Mouse (Mus musculus) kidney, adult 2 months (tissue): ENCODE measurements around the gene Slc4a4. TPM values are rescaled to one million over a fixed set of nuclear protein-coding genes. Genes with fewer than 3 reads are reported as not detected.
"Not testable (repeated sequence)": the region's sequence is repeated elsewhere in the genome, so short reads cannot be mapped to it uniquely, and the experiment has no call there.

Experiments
- DNase-seq: peaks from one replicate; pipeline ENCODE4 v3.0.0; 2021
- H3K27ac ChIP-seq: fragments of 200-500 bp; 2 replicates; pipeline ENCODE4 v1.5.1; 2012; ENCODE audit warnings: low read depth, low read length, control low read depth, inconsistent platforms; ENCODE audit not compliant: insufficient read depth
- H3K27me3 ChIP-seq: fragments of 200-500 bp; replicated peaks from 2 replicates; pipeline ENCODE4 v1.6.1; 2012; ENCODE audit warnings: mild to moderate bottlenecking, moderate library complexity, low read length, inconsistent platforms; ENCODE audit not compliant: control insufficient read depth, insufficient read depth
- H3K36me3 ChIP-seq: fragments of 200-500 bp; 2 replicates; pipeline ENCODE4 v1.6.1; 2012; ENCODE audit warnings: mild to moderate bottlenecking, moderate library complexity, low read length, inconsistent platforms; ENCODE audit not compliant: control insufficient read depth, insufficient read depth
- H3K4me1 ChIP-seq: fragments of 200-500 bp; 2 replicates; pipeline ENCODE4 v1.6.1; 2011; ENCODE audit warnings: low read length; ENCODE audit not compliant: control insufficient read depth, insufficient read depth
- H3K4me3 ChIP-seq: fragments of 200-500 bp; 2 replicates; pipeline ENCODE4 v1.5.1; 2011; ENCODE audit warnings: mild to moderate bottlenecking, low read depth, low read length, control low read depth; ENCODE audit not compliant: insufficient read depth
- CTCF ChIP-seq: fragments of 200-500 bp; conservative IDR thresholded peaks from 2 replicates; pipeline ENCODE4 v1.5.1; 2011; ENCODE audit warnings: low read depth, mild to moderate bottlenecking, control low read depth, low read length, moderate library complexity, mixed read lengths; ENCODE audit not compliant: insufficient read depth, insufficient read length
- POLR2A ChIP-seq: fragments of 200-500 bp; IDR thresholded peaks from one replicate; pipeline ENCODE4 v1.6.1; 2011; ENCODE audit warnings: low read depth, low read length, control low read depth
- WGBS: fragments of 180-500 bp; shearing (Covaris S2); methylation state at CpG from one replicate; pipeline ENCODE4 v1.1.7; 2018; 5-methylcytosine and 5-hydroxymethylcytosine counted together
- polyA plus RNA-seq: library from polyadenylated mRNA; depleted of rRNA; stranded (reverse); fragments of >200 nt; gene quantifications from 2 replicates; pipeline ENCODE4 v1.2.3, GENCODE M21; 2012

The Slc4a4 gene
- polyA plus RNA-seq, 1 experiment = 195 TPM

DNA sequence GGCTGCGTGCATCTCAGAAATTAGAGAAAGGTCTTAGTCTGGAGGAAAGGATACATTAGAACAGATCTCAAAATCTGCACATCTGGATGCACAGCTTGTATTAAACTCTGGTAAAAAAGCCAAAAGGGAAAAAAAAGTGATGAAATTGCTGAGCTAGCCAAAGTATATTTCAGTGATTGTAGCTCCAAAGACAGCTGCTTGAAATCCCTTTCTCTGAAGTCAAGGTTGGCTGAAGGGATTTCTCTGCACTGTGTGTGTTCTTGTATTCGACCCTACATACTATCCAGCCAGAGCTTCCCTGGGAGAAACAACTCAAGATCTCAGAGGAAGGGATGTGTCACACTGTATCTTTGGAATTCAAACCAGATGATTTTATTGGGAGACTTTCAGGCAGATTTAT lies 223.2 kb downstream of the Slc4a4 start:
- no peak overlapping the region for H3K4me3 ChIP-seq
- no peak for DNase-seq
- H3K27ac ChIP-seq = no peak overlapping the region
- TF ChIP-seq POLR2A = no peak
- TF ChIP-seq CTCF = no peak
- H3K36me3 ChIP-seq = peaks cover 2% of the 10 kb centered on the region; the same call in 1 of the 2 replicates
- no peaks in the 10 kb centered on the region for H3K27me3 ChIP-seq
- WGBS = 84% methylated on average over 2 of the region's 2 CpGs
- no peaks in the 10 kb centered on the region; the same call in 1 of the 2 replicates for H3K4me1 ChIP-seq

DNA sequence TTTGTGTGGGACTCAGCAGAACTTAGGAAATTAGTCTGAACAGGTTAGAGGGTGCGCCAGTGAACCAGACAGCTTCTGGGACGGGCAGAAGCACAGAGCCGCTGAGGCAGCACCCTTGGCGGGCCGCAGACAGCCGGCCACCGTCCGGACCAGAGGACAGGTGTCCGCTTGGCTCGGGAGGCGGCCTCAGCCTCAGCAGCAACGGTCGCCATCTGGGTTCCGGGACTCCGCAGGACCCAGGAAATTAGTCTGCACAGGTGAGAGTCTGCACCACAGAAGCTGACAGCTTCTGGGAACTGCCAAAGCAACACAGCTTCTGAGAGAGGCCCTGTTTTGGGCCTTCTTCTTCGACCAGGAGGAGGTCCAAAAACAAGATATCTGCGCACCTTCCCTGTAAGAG lies 225.4 kb downstream of the Slc4a4 start:
- not testable (repeated sequence) for H3K4me3 ChIP-seq, DNase-seq, H3K27ac ChIP-seq, H3K27me3 ChIP-seq, H3K4me1 ChIP-seq, H3K36me3 ChIP-seq
- 78% methylated on average over 15 of the region's 17 CpGs for WGBS

DNA sequence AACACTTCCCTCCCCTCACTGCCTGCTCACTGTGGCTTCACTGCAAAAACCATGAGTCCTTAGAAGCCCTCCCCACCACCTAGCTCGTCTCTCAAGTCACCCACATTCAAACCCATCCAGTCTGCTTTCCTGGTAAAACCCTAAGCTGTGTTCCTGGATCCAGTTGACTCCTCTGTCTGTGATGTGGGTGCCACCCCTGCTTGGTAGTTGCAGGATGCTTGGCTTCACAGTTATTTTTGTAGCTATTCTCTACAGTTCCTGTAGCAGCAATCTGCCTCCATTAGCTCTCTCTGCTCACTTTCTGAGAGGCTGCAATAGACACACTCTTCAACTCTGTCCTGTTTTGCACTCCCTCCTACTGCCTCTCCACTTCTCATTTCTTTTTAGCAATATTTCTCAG lies 234.3 kb downstream of the Slc4a4 start:
- Histone ChIP-seq H3K4me3 (no peak overlapping the region), H3K4me1 (peaks cover 20% of the 10 kb centered on the region), H3K36me3 (peaks cover 2% of the 10 kb centered on the region; the same call in 1 of the 2 replicates), H3K27me3 (no peaks in the 10 kb centered on the region; the same call in 1 of the 2 replicates), H3K27ac (0 out of 2 replicates have a peak overlapping the region, but pooled peaks have one; percentile 14)
- WGBS = 53% methylated on average over 1 of the region's 1 CpGs
- TF ChIP-seq CTCF (no peak), POLR2A (no peak)
- no peak for DNase-seq

DNA sequence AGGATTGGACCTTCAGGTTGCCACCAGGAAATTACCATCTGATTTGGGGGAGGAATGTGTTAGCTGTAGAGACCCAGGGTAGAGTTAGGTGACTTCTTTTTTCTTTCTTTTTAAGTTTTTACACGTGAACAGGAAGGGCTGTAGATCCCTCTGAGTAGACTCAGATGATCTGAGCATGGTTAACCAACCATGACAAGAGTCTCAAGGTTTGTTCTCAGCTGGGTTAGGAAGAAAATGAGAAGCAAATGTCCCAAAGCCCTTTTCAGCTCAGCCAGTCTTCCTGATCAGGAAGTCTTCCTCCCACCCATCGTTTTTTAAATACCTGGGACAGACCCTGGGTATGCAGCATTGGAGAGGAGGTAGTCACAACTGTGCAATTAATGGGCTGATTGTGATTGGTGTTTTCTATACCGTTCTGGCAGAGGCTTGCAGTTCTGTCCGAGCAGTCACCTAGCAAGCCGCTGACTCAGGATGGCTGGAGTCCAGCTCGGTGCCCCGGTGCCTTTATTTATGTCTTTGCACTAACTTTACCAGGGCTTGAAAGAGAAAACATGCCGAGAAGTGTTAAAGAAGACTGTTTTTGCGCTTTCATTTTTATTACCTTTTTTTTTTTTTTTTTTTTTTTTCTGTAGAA lies 236.8 kb downstream of the Slc4a4 start:
- H3K27ac ChIP-seq = peak overlapping the region; percentile 84
- TF ChIP-seq POLR2A (no peak), CTCF (no peak)
- H3K36me3 ChIP-seq = peaks cover 4% of the 10 kb centered on the region; the same call in 1 of the 2 replicates
- no peaks in the 10 kb centered on the region; the same call in 1 of the 2 replicates for H3K27me3 ChIP-seq
- H3K4me1 ChIP-seq = peaks cover 20% of the 10 kb centered on the region
- 0 out of 2 replicates have a peak overlapping the region, but pooled peaks have one; percentile 25 for H3K4me3 ChIP-seq
- DNase-seq = peak; percentile 82
- WGBS = 18% methylated on average over 9 of the region's 9 CpGs

DNA sequence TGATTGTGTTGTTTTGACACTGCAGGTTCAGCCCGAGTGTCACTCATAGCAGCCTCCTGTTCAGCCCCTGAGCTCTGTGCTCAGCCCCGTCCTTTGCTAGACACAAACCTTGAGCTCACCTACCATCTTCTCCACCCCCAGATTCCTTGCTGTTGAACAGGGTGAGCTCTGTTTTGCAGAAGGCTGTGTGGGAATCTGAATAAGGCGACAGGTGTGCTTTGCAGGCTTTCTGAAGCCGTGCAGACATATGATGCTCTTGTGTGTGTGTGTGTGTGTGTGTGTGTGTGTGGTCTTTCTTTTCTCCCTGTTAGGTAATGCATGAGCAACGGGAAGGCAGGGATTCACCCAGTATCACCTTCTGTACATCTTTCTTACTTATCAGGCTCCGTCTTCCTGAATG lies 241.6 kb downstream of the Slc4a4 start:
- H3K27me3 ChIP-seq = no peaks in the 10 kb centered on the region
- no peak for TF ChIP-seq CTCF
- TF ChIP-seq POLR2A = no peak
- H3K27ac ChIP-seq = no peak overlapping the region
- WGBS = 78% methylated on average over 6 of the region's 6 CpGs
- no peak for DNase-seq
- H3K4me1 ChIP-seq = peaks cover 4% of the 10 kb centered on the region; the same call in 1 of the 2 replicates
- H3K4me3 ChIP-seq = no peak overlapping the region
- H3K36me3 ChIP-seq = peaks cover 4% of the 10 kb centered on the region; the same call in 1 of the 2 replicates

DNA sequence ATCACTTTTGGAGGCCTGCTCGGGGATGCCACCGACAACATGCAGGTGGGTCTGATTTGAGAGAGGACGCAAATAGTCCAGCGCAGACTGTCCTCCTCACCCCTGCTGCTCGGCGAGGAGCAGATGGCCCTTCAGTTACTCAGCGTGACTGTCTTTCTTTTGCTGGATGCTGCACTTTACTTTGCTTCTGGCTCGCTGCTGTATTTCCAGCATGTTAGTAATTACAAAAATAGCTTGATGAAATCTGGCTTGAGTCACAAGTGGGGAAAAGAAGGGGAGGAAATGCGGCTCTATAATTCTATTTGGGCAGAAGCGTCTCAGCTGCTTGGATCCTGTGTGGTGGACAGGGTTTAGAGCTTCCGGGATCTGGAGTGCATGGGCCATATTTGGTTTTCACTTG lies 249.2 kb downstream of the Slc4a4 start:
- Histone ChIP-seq H3K4me3 (no peak overlapping the region), H3K36me3 (peaks cover 4% of the 10 kb centered on the region), H3K27ac (no peak overlapping the region), H3K27me3 (no peaks in the 10 kb centered on the region), H3K4me1 (no peaks in the 10 kb centered on the region)
- no peak for DNase-seq
- no peak for TF ChIP-seq POLR2A
- TF ChIP-seq CTCF = no peak
- WGBS = 89% methylated on average over 11 of the region's 11 CpGs

DNA sequence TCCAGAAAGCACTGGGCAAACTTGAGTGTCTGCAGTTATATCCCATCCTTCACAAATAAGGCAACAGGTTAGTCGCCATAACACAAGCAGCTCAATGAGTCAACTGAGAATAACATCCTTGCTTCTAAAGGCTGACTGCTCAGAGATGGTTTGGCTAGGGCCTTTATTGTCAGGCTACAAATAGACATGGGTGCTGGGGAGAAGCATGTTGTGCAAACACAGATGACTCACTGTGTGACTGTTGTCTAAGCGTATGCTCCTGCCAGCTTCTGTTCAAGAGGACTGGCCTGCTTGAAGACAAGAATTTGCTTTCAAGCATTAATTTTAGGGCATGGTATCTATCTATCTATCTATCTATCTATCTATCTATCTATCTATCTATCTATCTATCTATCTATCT lies 253.5 kb downstream of the Slc4a4 start:
- no peak for DNase-seq
- TF ChIP-seq POLR2A = no peak
- TF ChIP-seq CTCF = no peak
- Histone ChIP-seq H3K27ac (no peak overlapping the region), H3K4me3 (no peak overlapping the region), H3K36me3 (peaks cover 6% of the 10 kb centered on the region), H3K27me3 (no peaks in the 10 kb centered on the region), H3K4me1 (no peaks in the 10 kb centered on the region)
- 91% methylated on average over 2 of the region's 2 CpGs for WGBS
